19 mouse cellular contexts compared by ENCODE assay signal in the genomic region with DNA sequence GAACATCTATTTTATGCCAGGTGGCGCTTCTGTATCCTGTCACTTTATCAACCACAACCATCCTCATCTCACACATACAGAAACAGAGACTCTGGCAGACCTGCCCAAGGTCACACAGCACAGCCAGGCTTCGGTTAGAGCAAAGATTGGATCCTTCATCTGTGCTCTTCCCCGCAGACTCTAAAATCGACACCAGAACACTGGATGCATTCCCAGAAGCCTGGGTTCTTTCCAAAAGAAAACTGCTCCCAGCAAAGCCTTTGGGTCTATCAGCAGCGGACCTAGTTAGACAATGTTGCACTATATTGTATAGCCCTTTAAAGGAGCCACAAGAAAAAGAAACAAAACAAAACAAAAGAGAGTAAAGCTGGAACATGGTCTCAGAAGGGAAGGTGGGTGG. TPM values are rescaled to one million over a fixed set of nuclear protein-coding genes. Genes with fewer than 3 reads are reported as not detected.
DNase-seq lines count a peak whose midpoint lies in the region; TF ChIP-seq lines count a peak whose summit lies in the region.
"Had no signal": no experiment of that assay in that cellular context is flagged by ENCODE, and none has a peak within 500 bp of the region (broad histone marks: within the 10 kb centered on the region; RNA-seq: fewer than 3 reads in every experiment).

No protein-coding gene starts in this region.

- no peaks in the 10 kb centered on the region for H3K27me3 ChIP-seq in cerebellum, adult 2 months (ENCODE audit: control insufficient read depth, insufficient read depth, low read length)
- H3K27me3 ChIP-seq in liver, adult 2 months (ENCODE audit: control insufficient read depth, insufficient read depth, low read length) = no peaks in the 10 kb centered on the region
- H3K27me3 ChIP-seq: embryonic facial prominence, embryonic 15.5 days; midbrain, embryonic 15.5 days had no signal

- no peaks in the 10 kb centered on the region for H3K36me3 ChIP-seq in liver, adult 2 months (ENCODE audit: control insufficient read depth, insufficient read depth, low read length)
- H3K36me3 ChIP-seq: midbrain, embryonic 15.5 days had no signal

- no peak for TF ChIP-seq CTCF in cerebellum, adult 2 months (IDR thresholded peaks at IDR 0.05; ENCODE audit: borderline replicate concordance, insufficient read depth, low read depth, low read length)
- TF ChIP-seq CTCF in liver, adult 2 months (IDR thresholded peaks at IDR 0.05; ENCODE audit: low read depth, low read length) = no peak

- DNase-seq in cerebellum, adult 2 months = peak; percentile 54 to 81
- DNase-seq in cerebellum, postnatal 4 days (ENCODE audit: low spot score in 2 of 2) = no peak
- peak; percentile 46 for DNase-seq in liver, adult 2 months (ENCODE audit: extremely low read depth, low read depth, low spot score)
- DNase-seq in liver = no peak
- DNase-seq in cerebellum, postnatal 25 days = peak; percentile 54 to 65
- no peak for DNase-seq in thymus, postnatal 14 days
- no peak for DNase-seq in adrenal gland, postnatal 10 days
- DNase-seq: adrenal gland, adult 2 months; gastrocnemius, adult 2 months; heart, adult 11 months; left cerebral cortex, postnatal 4 days; lung, adult 2 months had no signal

- H3K4me3 ChIP-seq in cerebellum, adult 2 months (replicated peaks; ENCODE audit: insufficient read depth, low read depth, low read length) = no peak overlapping the region
- H3K4me3 ChIP-seq in liver, adult 2 months (ENCODE audit: insufficient read depth, low read depth, low read length) = no peak overlapping the region
- H3K4me3 ChIP-seq: embryonic facial prominence, embryonic 15.5 days; gastrocnemius, adult 2 months; heart, embryonic 13.5 days; left cerebral cortex, adult 2 months; megakaryocyte, embryonic 14.5 days; midbrain, embryonic 15.5 days; myocyte had no signal

- no peak overlapping the region for H3K27ac ChIP-seq in cerebellum, adult 2 months (ENCODE audit: insufficient read depth, low read length)
- H3K27ac ChIP-seq in liver, adult 2 months (replicated peaks; ENCODE audit: insufficient read depth, low read depth, low read length) = no peak overlapping the region
- H3K27ac ChIP-seq: embryonic facial prominence, embryonic 15.5 days; gastrocnemius, adult 2 months; heart, embryonic 13.5 days; hindbrain, embryonic 14.5 days; left cerebral cortex, adult 2 months; midbrain, embryonic 15.5 days had no signal

- 28% methylated on average over 5 of the region's 5 CpGs for WGBS in cerebellum, adult 2 months
- WGBS in liver, adult 2 months = 64% methylated on average over 5 of the region's 5 CpGs

- no peak overlapping the region for H3K9ac ChIP-seq in liver, adult 2 months (ENCODE audit: low read depth, low read length)
- H3K9ac ChIP-seq: embryonic facial prominence, embryonic 15.5 days; heart, embryonic 13.5 days; hindbrain, embryonic 14.5 days; midbrain, embryonic 15.5 days had no signal

- peaks cover 42% of the 10 kb centered on the region for H3K4me1 ChIP-seq in cerebellum, adult 2 months (ENCODE audit: control insufficient read depth, insufficient read depth, low read length)
- peaks cover 15% of the 10 kb centered on the region for H3K4me1 ChIP-seq in liver, adult 2 months (ENCODE audit: control insufficient read depth, insufficient read depth, low read length)

- no peak for TF ChIP-seq POLR2A in cerebellum, adult 2 months (IDR thresholded peaks at IDR 0.05; ENCODE audit: borderline replicate concordance, insufficient read depth, low read length)
- no peak for TF ChIP-seq POLR2A in liver, adult 2 months (IDR thresholded peaks at IDR 0.05; ENCODE audit: extremely low read depth, insufficient read depth, low read length)

- no peaks in the 10 kb centered on the region; the same call in 1 of the 2 replicates for H3K79me2 ChIP-seq in liver, adult 2 months (ENCODE audit: control insufficient read depth, insufficient read depth, low read length)

RNA-seq across cellular contexts. Expression of gene Cotl1, which starts 5.1 kb away (rescaled TPM):
- 149 and 156 TPM in 2 replicates for polyA plus RNA-seq in cerebellum, adult 2 months (2012; rRNA removed)
- total RNA-seq in liver, adult 2 months (2014; rRNA removed) = 12.4 and 18.6 TPM in 2 replicates
- polyA plus RNA-seq in liver, adult 2 months (2012; rRNA removed) = 26.7 and 40.3 TPM in 2 replicates
- 10 to 100 TPM; 68.0 to 77.5 TPM for total RNA-seq in adrenal gland, postnatal 10 days (2021)

RNA-seq across cellular contexts. Expression of gene Klhl36, which starts 26.8 kb away (rescaled TPM):
- 12.7 and 15.3 TPM in 2 replicates for polyA plus RNA-seq in cerebellum, adult 2 months (2012; rRNA removed)
- 5.2 and 7.0 TPM in 2 replicates for total RNA-seq in liver, adult 2 months (2014; rRNA removed)
- 11.3 and 12.2 TPM in 2 replicates for polyA plus RNA-seq in liver, adult 2 months (2012; rRNA removed)
- total RNA-seq in adrenal gland, postnatal 10 days (2021) = 10 to 100 TPM in 1 of 2 experiments, 1 to 10 TPM in 1; 7.3 to 11.2 TPM

RNA-seq across cellular contexts. Expression of gene Tldc1, which starts 57.1 kb away (rescaled TPM):
- polyA plus RNA-seq in cerebellum, adult 2 months (2012; rRNA removed) = 10.8 and 11.0 TPM in 2 replicates
- 7.0 and 8.9 TPM in 2 replicates for total RNA-seq in liver, adult 2 months (2014; rRNA removed)
- polyA plus RNA-seq in liver, adult 2 months (2012; rRNA removed) = 6.9 and 7.3 TPM in 2 replicates
- total RNA-seq in adrenal gland, postnatal 10 days (2021) = 10 to 100 TPM in 1 of 2 experiments, 1 to 10 TPM in 1; 8.7 to 12.0 TPM

Comparison
In these comparisons a context has a peak if more than half of its experiments do, and no peak if none do; other contexts are left out.
1. DNase-seq: peak in cerebellum, adult 2 months (2 of 2), liver, adult 2 months (single experiment) and cerebellum, postnatal 25 days (2 of 2); none in cerebellum, postnatal 4 days (0 of 2), liver (single experiment), thymus, postnatal 14 days (single experiment) and adrenal gland, postnatal 10 days (single experiment).